Mouse (Mus musculus) MEL (cell line): ENCODE data around the gene Pfn4. TPM values are rescaled to one million over a fixed set of nuclear protein-coding genes. Genes with fewer than 3 reads are reported as not detected.

Experiments
- DNase-seq: peaks from one replicate; pipeline ENCODE4 v3.0.0; 2011; ENCODE audit warnings: low read depth, low spot score
- H3K27ac ChIP-seq: 2 replicates; pipeline ENCODE4 v1.5.1; 2012; ENCODE audit warnings: low read depth, mild to moderate bottlenecking, control low read depth, low read length, moderate library complexity; ENCODE audit not compliant: control insufficient read depth
- H3K27me3 ChIP-seq, 2 experiments: fragments of 150-350 bp in 1 of 2; sonication (generic) in 1 of 2; 2 replicates each; pipeline ENCODE4 v1.6.1; 2012; ENCODE audit warnings: low read length in 2 of 2, mild to moderate bottlenecking in 2 of 2, improper control_type of control experiment in 1 of 2, moderate library complexity in 1 of 2; ENCODE audit not compliant: insufficient read depth in 2 of 2, control insufficient read depth in 1 of 2
- H3K36me3 ChIP-seq, 2 experiments: 2 replicates each; pipeline ENCODE4 v1.6.1; 2012 to 2014; ENCODE audit warnings: low read length in 2 of 2, improper control_type of control experiment in 1 of 2, inconsistent platforms in 1 of 2, mild to moderate bottlenecking in 1 of 2; ENCODE audit not compliant: insufficient read depth in 2 of 2, control insufficient read depth in 1 of 2
- H3K4me1 ChIP-seq, 2 experiments: fragments of 150-350 bp in 1 of 2; sonication (generic) in 1 of 2; 2 replicates each; pipeline ENCODE4 v1.6.1; 2012; ENCODE audit warnings: low read length in 2 of 2, improper control_type of control experiment in 1 of 2, mild to moderate bottlenecking in 1 of 2; ENCODE audit not compliant: insufficient read depth in 2 of 2, control insufficient read depth in 1 of 2
- H3K4me3 ChIP-seq, 2 experiments: fragments of 150-350 bp in 1 of 2; sonication (generic) in 1 of 2; 2 replicates each; pipeline ENCODE4 v1.5.1; 2012; ENCODE audit warnings: low read depth in 2 of 2, low read length in 2 of 2, mild to moderate bottlenecking in 2 of 2, moderate library complexity in 2 of 2, control low read depth in 1 of 2, improper control_type of control experiment in 1 of 2; ENCODE audit not compliant: control insufficient read depth in 1 of 2, insufficient read depth in 1 of 2
- H3K79me2 ChIP-seq: 2 replicates; pipeline ENCODE4 v1.6.1; 2012; ENCODE audit warnings: mild to moderate bottlenecking, low read length, moderate library complexity; ENCODE audit not compliant: control insufficient read depth, poor library complexity, insufficient read depth
- H3K9ac ChIP-seq: 2 replicates; pipeline ENCODE4 v1.6.1; 2012; ENCODE audit warnings: low read depth, mild to moderate bottlenecking, control low read depth, low read length, moderate library complexity; ENCODE audit not compliant: control insufficient read depth, poor library complexity, severe bottlenecking
- H3K9me3 ChIP-seq: fragments of 150-350 bp; sonication (generic); replicated peaks from 2 replicates; pipeline ENCODE4 v1.6.1; 2012; ENCODE audit warnings: mild to moderate bottlenecking, low read length, improper control_type of control experiment, moderate library complexity; ENCODE audit not compliant: insufficient read depth
- BHLHE40 ChIP-seq: IDR thresholded peaks from 2 replicates; pipeline ENCODE4 v1.6.1; 2012; ENCODE audit warnings: low read depth, mild to moderate bottlenecking, inconsistent platforms, low read length, improper control_type of control experiment, borderline replicate concordance
- MEF2A ChIP-seq: IDR thresholded peaks from 2 replicates; pipeline ENCODE4 v1.6.1; 2014; ENCODE audit warnings: low read depth, mild to moderate bottlenecking, inconsistent platforms, low read length, improper control_type of control experiment; ENCODE audit not compliant: poor library complexity, insufficient replicate concordance, severe bottlenecking; ENCODE audit errors: extremely low read depth
- NELFE ChIP-seq: IDR thresholded peaks from 2 replicates; pipeline ENCODE4 v1.6.1; 2011; ENCODE audit warnings: low read depth, low read length, improper control_type of control experiment
- TCF12 ChIP-seq: IDR thresholded peaks from 2 replicates; pipeline ENCODE4 v1.6.1; 2014; ENCODE audit warnings: low read depth, mild to moderate bottlenecking, inconsistent platforms, low read length, improper control_type of control experiment, moderate library complexity
- USF1 ChIP-seq: IDR thresholded peaks from 2 replicates; pipeline ENCODE4 v1.6.1; 2014; ENCODE audit warnings: low read depth, mild to moderate bottlenecking, inconsistent platforms, low read length, improper control_type of control experiment, moderate library complexity
- ZC3H11A ChIP-seq: IDR thresholded peaks from 2 replicates; pipeline ENCODE4 v1.6.1; 2012; ENCODE audit warnings: low read depth, mild to moderate bottlenecking, inconsistent platforms, low read length, improper control_type of control experiment
- ZNF384 ChIP-seq: IDR thresholded peaks from 2 replicates; pipeline ENCODE4 v1.6.1; 2012; ENCODE audit warnings: low read depth, mild to moderate bottlenecking, inconsistent platforms, low read length, improper control_type of control experiment
- polyA plus RNA-seq, 2 experiments: library from polyadenylated mRNA; stranded (reverse) in 1 of 2; unstranded in 1 of 2; fragments of >175 nt in 1 of 2; fragments of >200 nt in 1 of 2; gene quantifications; 2 replicates each; pipeline versions ENCODE4 v1.2.1 to v1.2.4; 2012; ENCODE audit warnings: low replicate concordance in 2 of 2, low read depth in 1 of 2; ENCODE audit not compliant: insufficient read length in 2 of 2, insufficient read depth in 1 of 2, missing spikeins in 1 of 2
- total RNA-seq: library from RNA; depleted of rRNA; stranded (reverse); fragments of 300-350 nt; gene quantifications from 2 replicates; pipeline ENCODE4 v1.2.3, GENCODE M21; 2012; rRNA removed

The Pfn4 gene
- total and polyA plus RNA-seq, 3 experiments, result 0.19 to 0.70 TPM; not detected in 1

DNA sequence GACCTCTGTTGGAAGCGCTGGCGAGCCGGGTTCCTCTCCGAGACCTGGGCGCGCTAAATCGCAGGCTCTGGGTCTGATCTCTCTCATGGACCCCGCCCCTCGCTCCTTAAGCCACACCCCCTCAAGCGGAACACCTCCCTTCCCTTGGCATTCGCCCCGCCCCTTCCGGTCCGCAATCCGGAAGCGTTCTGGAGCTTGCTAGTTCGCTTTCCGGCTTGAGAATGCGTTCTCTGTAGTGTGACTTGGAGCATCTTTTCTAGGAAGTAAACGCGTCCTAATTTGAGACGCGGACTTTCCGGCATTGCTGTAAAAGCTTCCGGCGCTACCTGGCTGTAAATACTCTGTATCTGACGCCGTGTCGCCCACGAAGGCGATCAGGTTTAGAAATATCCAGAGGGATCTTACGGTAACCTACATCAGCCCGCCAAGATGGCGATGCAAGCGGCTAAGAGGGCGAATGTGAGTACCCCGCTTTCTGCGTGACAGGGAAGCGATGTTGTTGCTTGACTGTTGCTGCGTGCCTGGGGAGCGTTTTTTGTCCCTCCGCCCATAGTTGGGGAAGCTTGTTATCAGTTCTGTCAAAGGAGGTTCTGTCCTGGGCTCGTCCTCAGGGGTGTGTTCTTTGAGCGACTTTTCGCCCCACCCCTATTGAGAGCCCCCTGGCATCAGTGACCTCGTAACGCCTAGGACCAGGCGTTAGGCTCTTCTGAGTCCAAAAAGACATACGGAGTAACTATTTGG, 48.7 kb downstream of the Pfn4 start, which contains the start of gene Sf3b6 (continued):
- TF ChIP-seq USF1 (no peak), ZC3H11A (no peak), ZNF384 (no peak)

GRCm38 (mm10) chr12:4827256-4827655, 58.4 kb downstream of the Pfn4 start:
- peaks cover 0 to 4% of the 10 kb centered on the region in 2 experiments; a peak in 1 of 4 replicates for H3K36me3 ChIP-seq
- no peaks in the 10 kb centered on the region for H3K27me3 ChIP-seq

More at GRCm38 (mm10) chr12:4827256-4827655, 58.4 kb downstream of the Pfn4 start:
- H3K9me3 ChIP-seq, result no peaks in the 10 kb centered on the region
- H3K9ac ChIP-seq, result no peak overlapping the region
- no peaks in the 10 kb centered on the region for H3K4me1 ChIP-seq
- H3K4me3 ChIP-seq, result no peak overlapping the region
- H3K27ac ChIP-seq, result no peak overlapping the region
- no peak for DNase-seq
- no peaks in the 10 kb centered on the region for H3K79me2 ChIP-seq
- TF ChIP-seq TCF12 (no peak), NELFE (no peak), BHLHE40 (no peak), MEF2A (no peak)

Other genes with a start within 250 kb of the Pfn4 start
- gene Itsn2, start 176.4 kb upstream of the Pfn4 start, total RNA-seq, result 40.1 and 41.9 TPM in 2 replicates
- 100 to 1,000 TPM in 1 of 2 experiments, 10 to 100 TPM in 1; 47.5 to 218 TPM for gene Itsn2, start 176.4 kb upstream of the Pfn4 start, polyA plus RNA-seq
- not detected in 2 replicates for gene Gm3625, start 176.1 kb upstream of the Pfn4 start, total RNA-seq
- gene Gm3625, start 176.1 kb upstream of the Pfn4 start, polyA plus RNA-seq, result not detected
- gene Fam228a, start 30.6 kb upstream of the Pfn4 start, total RNA-seq, result 0.15 and 0.23 TPM in 2 replicates
- gene Fam228a, start 30.6 kb upstream of the Pfn4 start, polyA plus RNA-seq, result under 1 TPM in 1 of 2 experiments, not detected in 1; 0.33 TPM
- 4.0 and 4.8 TPM in 2 replicates for gene Fam228b, start 245 bp downstream of the Pfn4 start, total RNA-seq
- gene Fam228b, start 245 bp downstream of the Pfn4 start, polyA plus RNA-seq, result 1 to 10 TPM in 1 of 2 experiments, not detected in 1; 5.3 TPM
- gene Sf3b6, start 48.5 kb downstream of the Pfn4 start, total RNA-seq, result 163 and 181 TPM in 2 replicates
- gene Sf3b6, start 48.5 kb downstream of the Pfn4 start, polyA plus RNA-seq, result 100 to 1,000 TPM in 1 of 2 experiments, not detected in 1; 186 TPM
- gene Fkbp1b, start 72.6 kb downstream of the Pfn4 start, total RNA-seq, result 2.1 and 3.0 TPM in 2 replicates
- gene Fkbp1b, start 72.6 kb downstream of the Pfn4 start, polyA plus RNA-seq, result 1 to 10 TPM in 1 of 2 experiments, not detected in 1; 6.8 TPM
- gene Wdcp, start 74.3 kb downstream of the Pfn4 start, total RNA-seq, result 16.5 and 22.6 TPM in 2 replicates
- gene Wdcp, start 74.3 kb downstream of the Pfn4 start, polyA plus RNA-seq, result 10 to 100 TPM in 1 of 2 experiments, not detected in 1; 12.6 TPM
- 16.9 and 31.9 TPM in 2 replicates for gene Mfsd2b, start 105.3 kb downstream of the Pfn4 start, total RNA-seq
- gene Mfsd2b, start 105.3 kb downstream of the Pfn4 start, polyA plus RNA-seq, result 100 to 1,000 TPM in 1 of 2 experiments, not detected in 1; 117 TPM
- gene Ubxn2a, start 138.7 kb downstream of the Pfn4 start, total RNA-seq, result 20.3 and 22.8 TPM in 2 replicates
- gene Ubxn2a, start 138.7 kb downstream of the Pfn4 start, polyA plus RNA-seq, result 10 to 100 TPM in 1 of 2 experiments, not detected in 1; 21.9 TPM
- 9.9 and 11.2 TPM in 2 replicates for gene Atad2b, start 148.3 kb downstream of the Pfn4 start, total RNA-seq
- 10 to 100 TPM; 15.3 to 44.3 TPM for gene Atad2b, start 148.3 kb downstream of the Pfn4 start, polyA plus RNA-seq